8 mouse cellular contexts compared by ENCODE assay signal in the genomic region with DNA sequence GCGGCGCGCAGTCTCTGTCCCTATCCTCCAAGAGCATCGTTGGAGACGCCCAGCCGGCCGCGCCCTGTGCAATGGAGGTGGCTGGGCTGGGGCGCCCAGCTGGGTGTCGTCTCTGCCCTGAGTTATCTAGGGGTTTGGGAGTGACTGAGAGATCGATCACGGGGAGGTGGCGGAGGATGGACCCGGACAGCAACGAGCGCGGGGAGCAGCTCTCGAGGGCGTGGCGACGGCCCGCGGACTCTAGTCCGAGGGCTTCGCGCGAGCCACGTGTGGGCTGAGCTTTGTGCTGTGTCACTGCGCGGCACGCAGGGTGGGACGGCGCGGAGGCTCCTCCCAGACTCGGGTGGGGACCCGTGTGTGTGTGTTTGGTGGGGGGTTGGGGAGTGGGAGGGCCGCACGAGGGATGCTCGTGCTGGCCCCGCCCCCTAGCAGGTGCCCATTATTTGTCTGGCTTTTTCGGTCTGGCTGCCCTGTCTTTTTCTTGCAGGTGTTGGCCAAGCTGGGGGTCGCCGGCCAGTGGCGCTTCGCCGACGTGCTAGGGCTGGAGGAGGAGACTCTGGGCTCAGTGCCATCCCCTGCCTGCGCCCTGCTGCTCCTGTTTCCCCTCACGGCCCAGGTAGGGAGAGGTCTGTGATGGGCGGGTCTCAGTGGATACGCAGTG. TPM values are rescaled to one million over a fixed set of nuclear protein-coding genes. Genes with fewer than 3 reads are reported as not detected.
DNase-seq lines count a peak whose midpoint lies in the region; ATAC-seq and TF ChIP-seq lines count a peak whose summit lies in the region.

No protein-coding gene starts in this region.

- H3K4me3 ChIP-seq in bone marrow macrophage, adult 2 months (ENCODE audit: insufficient read depth, low read length), result peak overlapping the region; percentile 70
- H3K4me3 ChIP-seq in forebrain, embryonic 11.5 days (ENCODE audit: low read depth, low read length), result peak overlapping the region; percentile 73

- H3K9me3 ChIP-seq in forebrain, embryonic 11.5 days (ENCODE audit: control insufficient read depth, low read length), result no peaks in the 10 kb centered on the region

- H3K36me3 ChIP-seq in forebrain, embryonic 11.5 days (ENCODE audit: control insufficient read depth, insufficient read depth, low read length), result peaks cover 3% of the 10 kb centered on the region; the same call in 1 of the 2 replicates

- H3K27me3 ChIP-seq in forebrain, embryonic 11.5 days (ENCODE audit: control insufficient read depth, insufficient read depth, low read length), result no peaks in the 10 kb centered on the region

- no peak for TF ChIP-seq CTCF in bone marrow macrophage, adult 2 months (IDR thresholded peaks at IDR 0.05; ENCODE audit: low read depth, low read length)

- peak overlapping the region; percentile 96 for H3K4me2 ChIP-seq in forebrain, embryonic 11.5 days (ENCODE audit: low read depth, low read length, severe bottlenecking)

- 1% methylated on average over 51 of the region's 51 CpGs for WGBS in forebrain, embryonic 11.5 days

- TF ChIP-seq POLR2A in bone marrow macrophage, adult 2 months (IDR thresholded peaks at IDR 0.05; ENCODE audit: borderline replicate concordance, low read depth, low read length), result no peak

- peak; percentile 82 for ATAC-seq in forebrain, embryonic 11.5 days (replicated peaks; ENCODE audit: low FRiP score)
- peak; percentile 50 to 57; a peak in 3 of 4 replicates for ATAC-seq in hematopoietic stem cell, adult 5-6 weeks (replicated peaks in 1 of 2; ENCODE audit: insufficient read depth in 1 of 2, low FRiP score in 2 of 2, low TSS enrichment in 1 of 2, low read depth in 1 of 2, poor library complexity in 2 of 2, severe bottlenecking in 2 of 2)

- DNase-seq in MN1 (ENCODE audit: low spot score), result peak; percentile 84
- peak; percentile 80 for DNase-seq in forebrain, embryonic 11.5 days (ENCODE audit: low spot score)
- peak; percentile 75 for DNase-seq in layer of hippocampus, postnatal 36 days
- peak; percentile 29 for DNase-seq in lung, postnatal 36 days
- DNase-seq in right cerebral cortex, postnatal 4 days, result peak; percentile 76
- DNase-seq in spleen, postnatal 14 days (ENCODE audit: low spot score in 2 of 2), result no peak

- no peak overlapping the region for H3K27ac ChIP-seq in bone marrow macrophage, adult 2 months (ENCODE audit: insufficient read depth, low read depth, low read length)
- H3K27ac ChIP-seq in forebrain, embryonic 11.5 days (ENCODE audit: low read depth, low read length), result 0 out of 2 replicates have a peak overlapping the region, but pooled peaks have one; percentile 46

- peaks cover 15% of the 10 kb centered on the region for H3K4me1 ChIP-seq in bone marrow macrophage, adult 2 months (ENCODE audit: control insufficient read depth, insufficient read depth, low read length)
- peaks cover 8% of the 10 kb centered on the region; the same call in 1 of the 2 replicates for H3K4me1 ChIP-seq in forebrain, embryonic 11.5 days (replicated peaks; ENCODE audit: control insufficient read depth, insufficient read depth, low read length)

- H3K9ac ChIP-seq in forebrain, embryonic 11.5 days (ENCODE audit: low read length), result peak overlapping the region; percentile 74

RNA-seq across cellular contexts. Expression of gene Uchl1, which starts 0.7 kb away (rescaled TPM):
- 13.2 and 14.0 TPM in 2 replicates for polyA plus RNA-seq in bone marrow macrophage, adult 2 months (2012; ENCODE audit: insufficient read depth, insufficient read length, missing spikeins)
- polyA plus RNA-seq in forebrain, embryonic 11.5 days (2014; fragmentation: Nextera tagmentation; extraction: Ambion mirVana), result 366 and 368 TPM in 2 replicates
- 4.0 and 18.4 TPM in 2 replicates for total RNA-seq in hematopoietic stem cell, adult 5-6 weeks (2017)
- total RNA-seq in layer of hippocampus, postnatal 36 days (2021), result 100 to 1,000 TPM; 825 to 952 TPM

RNA-seq across cellular contexts. Expression of gene Apbb2, which starts 58.0 kb away (rescaled TPM):
- 13.9 and 22.5 TPM in 2 replicates for polyA plus RNA-seq in bone marrow macrophage, adult 2 months (2012; ENCODE audit: insufficient read depth, insufficient read length, missing spikeins)
- 35.1 and 35.3 TPM in 2 replicates for polyA plus RNA-seq in forebrain, embryonic 11.5 days (2014; fragmentation: Nextera tagmentation; extraction: Ambion mirVana)
- 4.6 and 5.2 TPM in 2 replicates for total RNA-seq in hematopoietic stem cell, adult 5-6 weeks (2017)
- total RNA-seq in layer of hippocampus, postnatal 36 days (2021), result 10 to 100 TPM; 48.7 to 59.2 TPM

Comparison
In these comparisons a context has a peak if more than half of its experiments do, and no peak if none do; other contexts are left out.
1. DNase-seq: peak in MN1 (single experiment), forebrain, embryonic 11.5 days (single experiment), layer of hippocampus, postnatal 36 days (2 of 2), lung, postnatal 36 days (single experiment) and right cerebral cortex, postnatal 4 days (single experiment); none in spleen, postnatal 14 days (0 of 2).
2. RNA of gene Uchl1, which starts 0.7 kb away (total RNA-seq): 825 to 952 TPM in layer of hippocampus, postnatal 36 days; 4.0 to 18.4 TPM in hematopoietic stem cell, adult 5-6 weeks; every median in the first group is over 10 times any median in the second.